Mouse (Mus musculus): ENCODE measurements around the gene Zdhhc22. TPM values are rescaled to one million over a fixed set of nuclear protein-coding genes. Genes with fewer than 3 reads are reported as not detected.

The Zdhhc22 gene
- total RNA-seq, 2 experiments from 2014 or later = 0.54 to 0.85 TPM

- no peak for DNase-seq
Measured at GRCm38 (mm10) chr12:86994776-86995175, 4.5 kb upstream of the Zdhhc22 start.

GRCm38 (mm10) chr12:86994166-86994565 is 3.9 kb upstream of the Zdhhc22 start:
- peak; percentile 47 for DNase-seq

- no peak for DNase-seq
Measured at GRCm38 (mm10) chr12:86990755-86991110, 503 bp upstream of the Zdhhc22 start.

- DNase-seq = no peak
Measured at GRCm38 (mm10) chr12:86989378-86989777, 852 bp downstream of the Zdhhc22 start.

GRCm38 (mm10) chr12:86988227-86988626 is 2.0 kb downstream of the Zdhhc22 start:
- DNase-seq = no peak

- DNase-seq = no peak
Measured at GRCm38 (mm10) chr12:86986562-86986961, 3.7 kb downstream of the Zdhhc22 start.

GRCm38 (mm10) chr12:86984194-86984555 is 6.1 kb downstream of the Zdhhc22 start:
- DNase-seq = peak; percentile 79

- DNase-seq = peak; percentile 82
Measured at GRCm38 (mm10) chr12:86983470-86984193, 6.6 kb downstream of the Zdhhc22 start.

- no peak for DNase-seq
Measured at GRCm38 (mm10) chr12:86981180-86981579, 9.1 kb downstream of the Zdhhc22 start.

GRCm38 (mm10) chr12:86977833-86978232 is 12.4 kb downstream of the Zdhhc22 start:
- DNase-seq = peak; percentile 81

GRCm38 (mm10) chr12:86976511-86977168 is 13.6 kb downstream of the Zdhhc22 start:
- DNase-seq = no peak

- no peak for DNase-seq
Measured at GRCm38 (mm10) chr12:86975761-86976160, 14.5 kb downstream of the Zdhhc22 start.

GRCm38 (mm10) chr12:86974387-86975288 is 15.6 kb downstream of the Zdhhc22 start:
- DNase-seq = peak; percentile 77

GRCm38 (mm10) chr12:86973706-86974105 is 16.5 kb downstream of the Zdhhc22 start:
- DNase-seq = no peak

- peak; percentile 83 for DNase-seq
Measured at GRCm38 (mm10) chr12:86973216-86973615, 17.0 kb downstream of the Zdhhc22 start.

- no peak for DNase-seq
Measured at GRCm38 (mm10) chr12:86971089-86971488, 19.1 kb downstream of the Zdhhc22 start.

GRCm38 (mm10) chr12:86969220-86969601 is 21.0 kb downstream of the Zdhhc22 start:
- DNase-seq = no peak

GRCm38 (mm10) chr12:86968468-86969219 is 21.6 kb downstream of the Zdhhc22 start:
- no peak for DNase-seq

GRCm38 (mm10) chr12:86965237-86965799 is 24.9 kb downstream of the Zdhhc22 start:
- DNase-seq = no peak

GRCm38 (mm10) chr12:86964278-86965057 is 25.8 kb downstream of the Zdhhc22 start:
- no peak for DNase-seq
